Mouse (Mus musculus) right cerebral cortex, adult 2 months (tissue): ENCODE measurements around the gene Hyou1.
A peak's percentile ranks its signal among the peaks of the same experiment; 100 is the strongest.
"Not testable (repeated sequence)": the region's sequence is repeated elsewhere in the genome, so short reads cannot be mapped to it uniquely, and the experiment has no call there.

Experiments
- DNase-seq, 2 experiments: peaks; one replicate each; pipeline ENCODE4 v3.0.0; 2021 to 2022; ENCODE audit warnings: low spot score in 2 of 2

Hyou1 gene

GRCm38 (mm10) chr9:44406906-44407751, 27.8 kb downstream of the Hyou1 start, which contains the start of the genes Rps25 and Trappc4:
Rps25 (plus strand) TSS chr9:44407139.
Trappc4 (minus strand) TSS chr9:44407600.
- DNase-seq: peak; percentile 94

- no peak for DNase-seq
These were observed 28.4 kb downstream of the Hyou1 start for GRCm38 (mm10) chr9:44407752-44408097.

GRCm38 (mm10) chr9:44408693-44409092, 29.4 kb downstream of the Hyou1 start:
- not testable (repeated sequence) for DNase-seq

- no peak for DNase-seq
These were observed 31.5 kb downstream of the Hyou1 start for GRCm38 (mm10) chr9:44410647-44411336.

- no peak for DNase-seq
These were observed 32.4 kb downstream of the Hyou1 start for GRCm38 (mm10) chr9:44411601-44412130.

GRCm38 (mm10) chr9:44412306-44412705, 33.0 kb downstream of the Hyou1 start:
- DNase-seq: no peak

- no peak for DNase-seq
These were observed 33.5 kb downstream of the Hyou1 start for GRCm38 (mm10) chr9:44412781-44413180.

GRCm38 (mm10) chr9:44417156-44417891, 38.0 kb downstream of the Hyou1 start:
- DNase-seq: no peak

- DNase-seq: peak; percentile 95 to 98
These were observed 38.6 kb downstream of the Hyou1 start for GRCm38 (mm10) chr9:44417892-44418363.

GRCm38 (mm10) chr9:44418519-44419385, 39.5 kb downstream of the Hyou1 start, which contains the start of gene Ccdc84:
Ccdc84 (minus strand) TSS chr9:44418569.
- DNase-seq: no peak

GRCm38 (mm10) chr9:44419730-44420129, 40.4 kb downstream of the Hyou1 start:
- DNase-seq: not testable (repeated sequence)

GRCm38 (mm10) chr9:44420280-44420898, 41.1 kb downstream of the Hyou1 start:
- no peak for DNase-seq

- DNase-seq: no peak
These were observed 44.3 kb downstream of the Hyou1 start for GRCm38 (mm10) chr9:44423576-44423975.

- DNase-seq: no peak
These were observed 53.4 kb downstream of the Hyou1 start for GRCm38 (mm10) chr9:44432577-44433185.

- no peak for DNase-seq
These were observed 56.5 kb downstream of the Hyou1 start for GRCm38 (mm10) chr9:44435747-44436146.

- no peak for DNase-seq
These were observed 61.7 kb downstream of the Hyou1 start, which contains the start of gene Foxr1 for GRCm38 (mm10) chr9:44440961-44441360. Foxr1 (minus strand) TSS chr9:44441136.
